Mouse (Mus musculus) G1E (cell line): ENCODE results near the gene Wdr61.

Experiments used
- CTCF ChIP-seq: IDR thresholded peaks from 2 replicates; pipeline ENCODE4 v1.5.1; 2012; ENCODE audit warnings: low read depth, low read length, inconsistent platforms, mixed read lengths
- GATA1 ChIP-seq: IDR thresholded peaks from 2 replicates; pipeline ENCODE4 v1.6.1; 2012; ENCODE audit warnings: borderline replicate concordance, low read length, inconsistent platforms, mixed read lengths
- TAL1 ChIP-seq: conservative IDR thresholded peaks from 2 replicates; pipeline ENCODE4 v1.6.1; 2012; ENCODE audit warnings: low read depth, low read length, inconsistent platforms, mixed read lengths

GRCm38 (mm10) chr9:54764091-54764490 is 29.8 kb upstream of the Wdr61 start:
- TF ChIP-seq TAL1 (no peak), CTCF (no peak), GATA1 (no peak)
